Mouse (Mus musculus): Measurements from ENCODE around the gene Dnajc16. TPM values are rescaled to one million over a fixed set of nuclear protein-coding genes. Genes with fewer than 3 reads are reported as not detected.
A peak's percentile ranks its signal among the peaks of the same experiment; 100 is the strongest.

The Dnajc16 gene
- total RNA-seq, 2 experiments from 2014 or later: 45.3 to 45.4 TPM

GRCm38 (mm10) chr4:141725738-141726137 is 65.0 kb downstream of the Dnajc16 start:
- Histone ChIP-seq H3K4me3 (no peak overlapping the region), H3K27ac (no peak overlapping the region)
- TF ChIP-seq CTCF (conservative IDR thresholded peaks at IDR 0.05): no peak
- DNase-seq (ENCODE audit: low spot score in 2 of 2): no peak

GRCm38 (mm10) chr4:141725277-141725676 is 65.5 kb downstream of the Dnajc16 start:
- no peak for TF ChIP-seq CTCF (conservative IDR thresholded peaks at IDR 0.05)
- DNase-seq (ENCODE audit: low spot score in 2 of 2): no peak
- H3K27ac ChIP-seq: no peak overlapping the region
- H3K4me3 ChIP-seq: no peak overlapping the region

- no peak overlapping the region for H3K27ac ChIP-seq
- H3K4me3 ChIP-seq: no peak overlapping the region
- no peak for DNase-seq (ENCODE audit: low spot score in 2 of 2)
- no peak for TF ChIP-seq CTCF (conservative IDR thresholded peaks at IDR 0.05)
Observed at GRCm38 (mm10) chr4:141724594-141724993, 66.1 kb downstream of the Dnajc16 start.

GRCm38 (mm10) chr4:141723673-141724068 is 67.1 kb downstream of the Dnajc16 start:
- TF ChIP-seq CTCF (conservative IDR thresholded peaks at IDR 0.05): no peak

GRCm38 (mm10) chr4:141722731-141723672 is 67.7 kb downstream of the Dnajc16 start, which contains the start of gene Ddi2:
Gene Ddi2 (minus strand): TSS chr4:141723419.
- Histone ChIP-seq H3K4me3 (peak within 1 kb of the TSS; percentile 73), H3K27ac (peak within 1 kb of the TSS; percentile 98)
- DNase-seq (ENCODE audit: low spot score in 2 of 2): peak; percentile 92 to 93
- no peak for TF ChIP-seq CTCF (conservative IDR thresholded peaks at IDR 0.05)

More at GRCm38 (mm10) chr4:141723673-141724068, 67.1 kb downstream of the Dnajc16 start:
- H3K27ac ChIP-seq: peak overlapping the region; percentile 89
- H3K4me3 ChIP-seq: peak overlapping the region; percentile 73
- DNase-seq (ENCODE audit: low spot score in 2 of 2): no peak

- TF ChIP-seq CTCF (conservative IDR thresholded peaks at IDR 0.05): no peak
- no peak for DNase-seq (ENCODE audit: low spot score in 2 of 2)
- peak overlapping the region; percentile 73 for H3K4me3 ChIP-seq
- peak overlapping the region; percentile 98 for H3K27ac ChIP-seq
Observed at GRCm38 (mm10) chr4:141721961-141722360, 68.8 kb downstream of the Dnajc16 start.

GRCm38 (mm10) chr4:141720761-141721523 is 69.8 kb downstream of the Dnajc16 start:
- H3K4me3 ChIP-seq: peak overlapping the region; percentile 23; the same call in 1 of the 2 replicates
- no peak for DNase-seq (ENCODE audit: low spot score in 2 of 2)
- H3K27ac ChIP-seq: peak overlapping the region; percentile 59; the same call in 1 of the 2 replicates
- no peak for TF ChIP-seq CTCF (conservative IDR thresholded peaks at IDR 0.05)

GRCm38 (mm10) chr4:141719304-141719703 is 71.4 kb downstream of the Dnajc16 start:
- no peak for TF ChIP-seq CTCF (conservative IDR thresholded peaks at IDR 0.05)
- DNase-seq (ENCODE audit: low spot score in 2 of 2): no peak
- no peak overlapping the region for H3K4me3 ChIP-seq
- H3K27ac ChIP-seq: peak overlapping the region; percentile 46

- Histone ChIP-seq H3K27ac (no peak overlapping the region), H3K4me3 (no peak overlapping the region)
- TF ChIP-seq CTCF (conservative IDR thresholded peaks at IDR 0.05): no peak
- DNase-seq (ENCODE audit: low spot score in 2 of 2): no peak
Observed at GRCm38 (mm10) chr4:141717633-141718032, 73.1 kb downstream of the Dnajc16 start.

GRCm38 (mm10) chr4:141715027-141715426 is 75.7 kb downstream of the Dnajc16 start:
- H3K27ac ChIP-seq: peak overlapping the region; percentile 46; the same call in 1 of the 2 replicates
- H3K4me3 ChIP-seq: no peak overlapping the region
- DNase-seq (ENCODE audit: low spot score in 2 of 2): no peak
- TF ChIP-seq CTCF (conservative IDR thresholded peaks at IDR 0.05): no peak

GRCm38 (mm10) chr4:141713598-141714142 is 77.1 kb downstream of the Dnajc16 start:
- DNase-seq (ENCODE audit: low spot score in 2 of 2): no peak
- no peak overlapping the region for H3K27ac ChIP-seq
- TF ChIP-seq CTCF (conservative IDR thresholded peaks at IDR 0.05): no peak
- no peak overlapping the region for H3K4me3 ChIP-seq

GRCm38 (mm10) chr4:141711250-141711649 is 79.5 kb downstream of the Dnajc16 start:
- H3K27ac ChIP-seq: no peak overlapping the region
- no peak for TF ChIP-seq CTCF (conservative IDR thresholded peaks at IDR 0.05)
- H3K4me3 ChIP-seq: no peak overlapping the region
- no peak for DNase-seq (ENCODE audit: low spot score in 2 of 2)

Other genes starting within 250 kb of the Dnajc16 start
- under 1 TPM; 0.47 to 0.90 TPM for gene Fblim1, start 184.8 kb downstream of the Dnajc16 start, total RNA-seq (2021)
- under 1 TPM; 0.37 to 0.56 TPM for gene Tmem82, start 172.3 kb downstream of the Dnajc16 start, total RNA-seq (2021)
- 1 to 10 TPM; 1.6 to 3.6 TPM for gene Slc25a34, start 167.1 kb downstream of the Dnajc16 start, total RNA-seq (2021)
- 10 to 100 TPM; 74.1 to 80.6 TPM for gene Plekhm2, start 126.0 kb downstream of the Dnajc16 start, total RNA-seq (2021)
- not detected for gene Rsc1a1, start 105.3 kb downstream of the Dnajc16 start, total RNA-seq (2021)
- 10 to 100 TPM; 42.8 to 50.1 TPM for gene Ddi2, start 67.5 kb downstream of the Dnajc16 start, total RNA-seq (2021)
- gene Agmat, start 44.3 kb downstream of the Dnajc16 start, total RNA-seq (2021): not detected
- 10 to 100 TPM; 25.2 to 25.6 TPM for gene Casp9, start 2.7 kb upstream of the Dnajc16 start, total RNA-seq (2021)
- not detected for gene Cela2a, start 35.2 kb upstream of the Dnajc16 start, total RNA-seq (2021)
- gene Ctrc, start 55.4 kb upstream of the Dnajc16 start, total RNA-seq (2021): not detected
- 100 to 1,000 TPM; 139 to 140 TPM for gene Efhd2, start 84.0 kb upstream of the Dnajc16 start, total RNA-seq (2021)
- 10 to 100 TPM in 1 of 2 experiments, 1 to 10 TPM in 1; 8.8 to 13.0 TPM for gene Fhad1, start 224.2 kb upstream of the Dnajc16 start, total RNA-seq (2021)